Mouse (Mus musculus): ENCODE results near the gene Foxn1.

- TF ChIP-seq CTCF (IDR thresholded peaks at IDR 0.05; ENCODE audit: low read depth, low read length) (no peak), POLR2A (IDR thresholded peaks at IDR 0.05; ENCODE audit: extremely low read depth, insufficient read depth, low read length) (no peak)
Observed at GRCm38 (mm10) chr11:78363309-78364007, 22.9 kb downstream of the Foxn1 start.

Measured in liver, adult 2 months (tissue).